Mouse (Mus musculus): Measurements from ENCODE around the gene Sh3yl1. TPM values are rescaled to one million over a fixed set of nuclear protein-coding genes. Genes with fewer than 3 reads are reported as not detected.

Gene Sh3yl1
- polyA plus RNA-seq (2014; fragmentation: Illumina TruSeq; extraction: RNeasy Lipid Tissue Mini Kit (QIAGEN cat#74804); ENCODE audit: low read depth, low replicate concordance), result 6.8 TPM

GRCm38 (mm10) chr12:30911261-30912047 is at the start of gene Sh3yl1, which contains the start of gene Acp1:
Gene Sh3yl1, plus strand, starts transcription at chr12:30911668.
Gene Acp1, minus strand, starts transcription at chr12:30911589.

GRCm38 (mm10) chr12:30883986-30884621 is 27.4 kb upstream of the Sh3yl1 start, which contains the start of gene Alkal2:
Gene Alkal2, plus strand, starts transcription at chr12:30884322.

Other genes with a start within 250 kb of the Sh3yl1 start
- gene Alkal2, start 27.3 kb upstream of the Sh3yl1 start, polyA plus RNA-seq (2014; fragmentation: Illumina TruSeq; extraction: RNeasy Lipid Tissue Mini Kit (QIAGEN cat#74804); ENCODE audit: low read depth, low replicate concordance), result 1.0 TPM
- 96.8 TPM for gene Acp1, start 79 bp upstream of the Sh3yl1 start, polyA plus RNA-seq (2014; fragmentation: Illumina TruSeq; extraction: RNeasy Lipid Tissue Mini Kit (QIAGEN cat#74804); ENCODE audit: low read depth, low replicate concordance)
- gene Fam110c, start 162.2 kb downstream of the Sh3yl1 start, polyA plus RNA-seq (2014; fragmentation: Illumina TruSeq; extraction: RNeasy Lipid Tissue Mini Kit (QIAGEN cat#74804); ENCODE audit: low read depth, low replicate concordance), result 0.76 TPM

Data from adrenal gland, adult 10 weeks (tissue).